In the genomic region with DNA sequence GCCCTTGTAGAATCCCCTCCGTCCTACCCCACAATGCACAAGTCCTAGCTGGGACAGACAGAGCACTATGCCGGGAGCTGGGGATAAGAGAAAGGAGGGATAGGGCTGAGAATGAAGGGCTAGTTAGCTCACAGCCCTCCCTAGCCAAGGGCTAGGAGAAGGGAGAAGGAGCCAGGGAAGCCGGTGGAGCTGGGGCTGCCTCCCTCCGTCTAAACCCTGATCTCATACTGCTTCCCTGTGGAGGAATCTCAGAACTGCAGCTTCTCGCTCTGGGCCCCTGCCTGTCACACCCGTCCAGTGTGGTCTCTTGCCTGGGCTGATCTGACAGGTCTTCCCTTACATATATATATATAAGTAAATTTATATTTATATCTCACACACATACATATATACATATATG, we compare ENCODE assay signal across 8 mouse cellular contexts.
DNase-seq lines count a peak whose midpoint lies in the region; ATAC-seq and TF ChIP-seq lines count a peak whose summit lies in the region.

No protein-coding gene starts in this region.

- TF ChIP-seq CTCF in intestine, postnatal 0 days (IDR thresholded peaks at IDR 0.05; ENCODE audit: low read depth) = peak; percentile 87

- peak; percentile 89 for ATAC-seq in frontal cortex, adult (ENCODE audit: low TSS enrichment)
- peak; percentile 57; the same call in 1 of the 2 replicates for ATAC-seq in intestine, postnatal 0 days
- no peak for ATAC-seq in limb, embryonic 14.5 days (ENCODE audit: low FRiP score, low read depth)
- no peak for ATAC-seq in midbrain, embryonic 14.5 days (ENCODE audit: low FRiP score, low TSS enrichment)

- H3K27ac ChIP-seq in intestine, postnatal 0 days (ENCODE audit: low read depth, low read length) = no peak overlapping the region
- no peak overlapping the region for H3K27ac ChIP-seq in limb, embryonic 14.5 days (replicated peaks; ENCODE audit: low read depth, low read length)
- H3K27ac ChIP-seq in midbrain, embryonic 14.5 days (replicated peaks; ENCODE audit: low read depth, low read length) = no peak overlapping the region

- H3K9me3 ChIP-seq in intestine, postnatal 0 days (ENCODE audit: control insufficient read depth) = no peaks in the 10 kb centered on the region
- H3K9me3 ChIP-seq in limb, embryonic 14.5 days (ENCODE audit: control insufficient read depth, low read length) = no peaks in the 10 kb centered on the region
- no peaks in the 10 kb centered on the region for H3K9me3 ChIP-seq in midbrain, embryonic 14.5 days (ENCODE audit: control insufficient read depth, low read length)

- 10% methylated on average over 6 of the region's 6 CpGs for WGBS in intestine, postnatal 0 days
- WGBS in limb, embryonic 14.5 days = 5% methylated on average over 6 of the region's 6 CpGs
- 6% methylated on average over 6 of the region's 6 CpGs for WGBS in midbrain, embryonic 14.5 days

- DNase-seq in gastrocnemius, postnatal 10 days = peak; percentile 40
- no peak for DNase-seq in gastrocnemius, postnatal 25 days
- DNase-seq in adrenal gland, postnatal 4 days (ENCODE audit: low spot score in 2 of 2) = peak; percentile 8 to 26
- peak; percentile 44 for DNase-seq in limb, embryonic 14.5 days (ENCODE audit: low spot score)
- peak; percentile 76 for DNase-seq in midbrain, embryonic 14.5 days
- DNase-seq in MN1 (ENCODE audit: low spot score) = no peak

- no peak for TF ChIP-seq POLR2A in limb, embryonic 14.5 days (IDR thresholded peaks at IDR 0.05; ENCODE audit: borderline replicate concordance, extremely low read depth, insufficient read depth, insufficient read length)

- no peak overlapping the region for H3K9ac ChIP-seq in intestine, postnatal 0 days (ENCODE audit: low read depth, low read length)
- H3K9ac ChIP-seq in limb, embryonic 14.5 days (ENCODE audit: low read depth, low read length, severe bottlenecking) = no peak overlapping the region
- peak overlapping the region; percentile 13; the same call in 1 of the 2 replicates for H3K9ac ChIP-seq in midbrain, embryonic 14.5 days (replicated peaks; ENCODE audit: low read length)

- H3K36me3 ChIP-seq in intestine, postnatal 0 days (ENCODE audit: control insufficient read depth, insufficient read depth) = no peaks in the 10 kb centered on the region
- no peaks in the 10 kb centered on the region for H3K36me3 ChIP-seq in limb, embryonic 14.5 days (ENCODE audit: control insufficient read depth, insufficient read depth, low read length)
- H3K36me3 ChIP-seq in midbrain, embryonic 14.5 days (ENCODE audit: control insufficient read depth, insufficient read depth, low read length) = no peaks in the 10 kb centered on the region

- no peaks in the 10 kb centered on the region for H3K4me1 ChIP-seq in intestine, postnatal 0 days (replicated peaks; ENCODE audit: control insufficient read depth, insufficient read depth, low read length)
- H3K4me1 ChIP-seq in limb, embryonic 14.5 days (ENCODE audit: control insufficient read depth, insufficient read depth, low read length) = peaks cover 4% of the 10 kb centered on the region
- H3K4me1 ChIP-seq in midbrain, embryonic 14.5 days (ENCODE audit: control insufficient read depth, insufficient read depth, low read length) = no peaks in the 10 kb centered on the region

- peaks cover 12% of the 10 kb centered on the region; the same call in 1 of the 2 replicates for H3K27me3 ChIP-seq in intestine, postnatal 0 days (replicated peaks; ENCODE audit: control insufficient read depth, insufficient read depth, low read length)
- H3K27me3 ChIP-seq in limb, embryonic 14.5 days (ENCODE audit: control insufficient read depth, insufficient read depth, low read length) = peaks cover 10% of the 10 kb centered on the region
- no peaks in the 10 kb centered on the region for H3K27me3 ChIP-seq in midbrain, embryonic 14.5 days (ENCODE audit: control insufficient read depth, insufficient read depth, low read length)

- H3K4me3 ChIP-seq in intestine, postnatal 0 days (ENCODE audit: low read depth, low read length) = no peak overlapping the region
- no peak overlapping the region for H3K4me3 ChIP-seq in limb, embryonic 14.5 days (replicated peaks; ENCODE audit: low read length)
- H3K4me3 ChIP-seq in midbrain, embryonic 14.5 days (replicated peaks; ENCODE audit: low read depth, low read length) = no peak overlapping the region

- peak overlapping the region; percentile 58 for H3K4me2 ChIP-seq in intestine, postnatal 0 days (replicated peaks; ENCODE audit: low read depth)
- peak overlapping the region; percentile 25 for H3K4me2 ChIP-seq in limb, embryonic 14.5 days (replicated peaks; ENCODE audit: low read depth, low read length, severe bottlenecking)
- H3K4me2 ChIP-seq in midbrain, embryonic 14.5 days (ENCODE audit: low read length) = peak overlapping the region; percentile 36

Comparison
In these comparisons a context has a peak if more than half of its experiments do, and no peak if none do; other contexts are left out.
1. DNase-seq: peak in gastrocnemius, postnatal 10 days (single experiment), adrenal gland, postnatal 4 days (2 of 2), limb, embryonic 14.5 days (single experiment) and midbrain, embryonic 14.5 days (single experiment); none in gastrocnemius, postnatal 25 days (single experiment) and MN1 (single experiment).
2. ATAC-seq: peak in frontal cortex, adult (single experiment) and intestine, postnatal 0 days (single experiment); none in limb, embryonic 14.5 days (single experiment) and midbrain, embryonic 14.5 days (single experiment).
3. Peak in every context shown above with its lines, with median percentiles within 50 percentile points of each other: H3K4me2 ChIP-seq.